Mouse (Mus musculus) midbrain, embryonic 13.5 days (tissue): ENCODE data around the gene Mark2. TPM values are rescaled to one million over a fixed set of nuclear protein-coding genes. Genes with fewer than 3 reads are reported as not detected.

Experiments
- ATAC-seq: fragments of 200-750 bp; cut with Nextera tagmentation; 2 replicates; pipeline ENCODE4 v1.8.0; 2017; ENCODE audit warnings: mild to moderate bottlenecking, moderate TSS enrichment, moderate library complexity
- H3K27ac ChIP-seq: fragments of 300-500 bp; sonication (generic); 2 replicates; pipeline ENCODE4 v1.5.1; 2015; ENCODE audit warnings: inconsistent platforms, mild to moderate bottlenecking, moderate library complexity
- H3K27me3 ChIP-seq: fragments of 300-500 bp; sonication (generic); 2 replicates; pipeline ENCODE4 v1.6.1; 2015; ENCODE audit warnings: mild to moderate bottlenecking, inconsistent platforms
- H3K36me3 ChIP-seq: fragments of 300-500 bp; sonication (generic); 2 replicates; pipeline ENCODE4 v1.6.1; 2015; ENCODE audit warnings: mild to moderate bottlenecking, inconsistent platforms
- H3K4me1 ChIP-seq: fragments of 300-500 bp; sonication (generic); replicated peaks from 2 replicates; pipeline ENCODE4 v1.6.1; 2015; ENCODE audit warnings: inconsistent platforms
- H3K4me2 ChIP-seq: fragments of 300-500 bp; sonication (generic); replicated peaks from 2 replicates; pipeline ENCODE4 v1.6.1; 2015; ENCODE audit warnings: moderate library complexity, mild to moderate bottlenecking, inconsistent platforms
- H3K4me3 ChIP-seq: fragments of 300-500 bp; sonication (generic); replicated peaks from 2 replicates; pipeline ENCODE4 v1.5.1; 2015; ENCODE audit warnings: mild to moderate bottlenecking, inconsistent platforms
- H3K9ac ChIP-seq: fragments of 300-500 bp; sonication (generic); replicated peaks from 2 replicates; pipeline ENCODE4 v1.6.1; 2015; ENCODE audit warnings: mild to moderate bottlenecking, inconsistent platforms
- H3K9me3 ChIP-seq: fragments of 300-500 bp; sonication (generic); 2 replicates; pipeline ENCODE4 v1.6.1; 2016; ENCODE audit warnings: mild to moderate bottlenecking, inconsistent platforms
- WGBS: fragments of 180-500 bp; shearing (Covaris S2); methylation state at CpG from one replicate; pipeline ENCODE4 v1.1.7; 2015; 5-methylcytosine and 5-hydroxymethylcytosine counted together
- polyA plus RNA-seq: library from polyadenylated mRNA; unstranded; fragments of >200 nt; fragmentation: Nextera tagmentation; extraction: Ambion mirVana; gene quantifications from 2 replicates; pipeline ENCODE4 v1.2.1, GENCODE M21; 2015

The Mark2 gene
- polyA plus RNA-seq, 1 experiment from 2014 or later = 47.1 TPM

GRCm38 (mm10) chr19:7246021-7246420 lies 95.6 kb downstream of the Mark2 start:
- Histone ChIP-seq H3K4me1 (peaks cover 4% of the 10 kb centered on the region), H3K36me3 (no peaks in the 10 kb centered on the region), H3K27ac (no peak overlapping the region), H3K4me2 (no peak overlapping the region), H3K4me3 (no peak overlapping the region), H3K9ac (no peak overlapping the region), H3K9me3 (no peaks in the 10 kb centered on the region), H3K27me3 (0 out of 2 replicates have a peak, but pooled peaks cover 10% of the 10 kb centered on the region)
- ATAC-seq = no peak
- WGBS = 93% methylated on average over 3 of the region's 3 CpGs

GRCm38 (mm10) chr19:7240782-7241690 lies 100.6 kb downstream of the Mark2 start, which contains the start of gene Naa40:
Naa40 (minus strand) TSS chr19:7241183.
- peaks cover 32% of the 10 kb centered on the region for H3K4me1 ChIP-seq
- H3K27ac ChIP-seq = peak within 1 kb of the TSS; percentile 86
- peak within 1 kb of the TSS; percentile 73 for H3K9ac ChIP-seq
- WGBS = under 1% methylated on average over 80 of the region's 80 CpGs
- H3K27me3 ChIP-seq = 0 out of 2 replicates have a peak, but pooled peaks cover 10% of the 10 kb centered on the region
- H3K9me3 ChIP-seq = no peaks in the 10 kb centered on the region
- peak; percentile 97 for ATAC-seq
- H3K4me3 ChIP-seq = peak within 1 kb of the TSS; percentile 56
- peak within 1 kb of the TSS; percentile 79 for H3K4me2 ChIP-seq
- H3K36me3 ChIP-seq = no peaks in the 10 kb centered on the region

GRCm38 (mm10) chr19:7240291-7240690 lies 101.4 kb downstream of the Mark2 start:
- 4% methylated on average over 13 of the region's 13 CpGs for WGBS
- 0 out of 2 replicates have a peak, but pooled peaks have one; percentile 1 for ATAC-seq
- H3K27ac ChIP-seq = peak overlapping the region; percentile 86
- H3K9me3 ChIP-seq = no peaks in the 10 kb centered on the region
- H3K4me3 ChIP-seq = peak overlapping the region; percentile 56
- peak overlapping the region; percentile 79 for H3K4me2 ChIP-seq
- peaks cover 32% of the 10 kb centered on the region for H3K4me1 ChIP-seq
- 0 out of 2 replicates have a peak, but pooled peaks cover 10% of the 10 kb centered on the region for H3K27me3 ChIP-seq
- no peaks in the 10 kb centered on the region for H3K36me3 ChIP-seq
- H3K9ac ChIP-seq = peak overlapping the region; percentile 73

DNA sequence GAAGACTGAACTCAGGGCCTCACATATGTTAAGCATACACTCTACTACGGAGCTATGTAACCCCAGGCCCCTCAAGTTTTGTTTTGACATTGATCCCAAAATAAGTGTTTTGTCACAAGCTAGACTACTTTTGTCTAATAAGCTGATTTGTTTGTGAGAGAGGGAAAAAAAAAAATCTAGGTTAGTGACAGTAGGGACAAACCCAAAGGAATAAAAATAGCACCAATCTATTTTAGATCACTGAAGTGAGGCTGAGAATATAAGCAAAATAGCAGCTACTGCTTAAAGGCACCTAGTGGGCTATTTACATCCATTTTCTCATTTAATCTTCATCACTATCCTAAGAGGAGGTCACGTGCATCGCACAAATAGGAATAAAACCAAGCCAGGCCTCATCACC lies 102.1 kb downstream of the Mark2 start:
- H3K27me3 ChIP-seq = 0 out of 2 replicates have a peak, but pooled peaks cover 10% of the 10 kb centered on the region
- peak overlapping the region; percentile 73 for H3K9ac ChIP-seq
- H3K4me2 ChIP-seq = peak overlapping the region; percentile 79
- no peak overlapping the region for H3K27ac ChIP-seq
- ATAC-seq = no peak
- no peaks in the 10 kb centered on the region for H3K9me3 ChIP-seq
- H3K36me3 ChIP-seq = no peaks in the 10 kb centered on the region
- peaks cover 32% of the 10 kb centered on the region for H3K4me1 ChIP-seq
- 83% methylated on average over 3 of the region's 3 CpGs for WGBS
- peak overlapping the region; percentile 56 for H3K4me3 ChIP-seq

DNA sequence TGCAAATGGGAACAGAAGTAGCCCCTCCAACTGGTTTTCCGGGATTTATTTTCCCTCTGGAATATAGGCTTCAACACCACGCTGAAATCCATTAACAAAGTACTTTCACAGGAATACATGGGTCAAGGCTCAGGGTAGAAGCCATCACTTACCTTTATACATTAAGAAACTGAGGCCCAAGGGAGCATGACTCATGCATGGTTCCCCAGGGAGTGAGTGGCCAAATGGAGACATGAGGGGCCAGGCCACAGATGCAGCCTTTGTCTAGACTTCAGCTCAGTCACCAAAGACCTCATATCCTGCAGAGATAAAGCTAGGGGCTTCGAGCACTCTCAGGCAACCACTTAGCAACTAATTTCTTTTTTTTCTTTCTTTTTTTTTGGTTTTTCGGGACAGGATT lies 104.9 kb downstream of the Mark2 start:
- Histone ChIP-seq H3K27me3 (no peaks in the 10 kb centered on the region), H3K4me1 (peaks cover 32% of the 10 kb centered on the region), H3K36me3 (peaks cover 20% of the 10 kb centered on the region), H3K4me3 (no peak overlapping the region), H3K27ac (no peak overlapping the region), H3K9ac (no peak overlapping the region), H3K9me3 (no peaks in the 10 kb centered on the region), H3K4me2 (no peak overlapping the region)
- WGBS = 82% methylated on average over 4 of the region's 4 CpGs
- ATAC-seq = no peak

GRCm38 (mm10) chr19:7236011-7236410 lies 105.6 kb downstream of the Mark2 start:
- Histone ChIP-seq H3K4me2 (no peak overlapping the region), H3K27me3 (no peaks in the 10 kb centered on the region), H3K9me3 (no peaks in the 10 kb centered on the region), H3K36me3 (peaks cover 26% of the 10 kb centered on the region), H3K27ac (no peak overlapping the region), H3K4me1 (peaks cover 28% of the 10 kb centered on the region), H3K4me3 (no peak overlapping the region), H3K9ac (no peak overlapping the region)
- no peak for ATAC-seq
- WGBS = 91% methylated on average over 2 of the region's 2 CpGs

DNA sequence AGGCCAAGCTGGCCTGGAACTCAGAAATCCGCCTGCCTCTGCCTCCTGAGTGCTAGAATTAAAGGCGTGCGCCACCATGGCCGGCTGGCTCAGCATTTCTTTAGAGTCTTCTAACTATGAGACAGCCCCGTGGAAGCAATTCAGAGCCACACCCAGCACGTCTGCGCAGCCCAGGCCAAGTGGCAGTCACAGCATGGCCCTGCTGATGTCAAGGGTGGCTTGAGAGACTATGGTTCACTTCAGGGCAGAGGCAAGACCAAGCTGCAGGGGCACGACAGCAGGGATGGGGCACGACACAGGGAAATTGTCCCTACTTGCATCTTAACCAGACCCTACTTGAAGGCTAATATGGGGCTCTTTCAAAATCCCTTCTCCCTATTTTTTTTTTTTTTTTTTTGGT lies 106.2 kb downstream of the Mark2 start:
- peaks cover 31% of the 10 kb centered on the region for H3K36me3 ChIP-seq

DNA sequence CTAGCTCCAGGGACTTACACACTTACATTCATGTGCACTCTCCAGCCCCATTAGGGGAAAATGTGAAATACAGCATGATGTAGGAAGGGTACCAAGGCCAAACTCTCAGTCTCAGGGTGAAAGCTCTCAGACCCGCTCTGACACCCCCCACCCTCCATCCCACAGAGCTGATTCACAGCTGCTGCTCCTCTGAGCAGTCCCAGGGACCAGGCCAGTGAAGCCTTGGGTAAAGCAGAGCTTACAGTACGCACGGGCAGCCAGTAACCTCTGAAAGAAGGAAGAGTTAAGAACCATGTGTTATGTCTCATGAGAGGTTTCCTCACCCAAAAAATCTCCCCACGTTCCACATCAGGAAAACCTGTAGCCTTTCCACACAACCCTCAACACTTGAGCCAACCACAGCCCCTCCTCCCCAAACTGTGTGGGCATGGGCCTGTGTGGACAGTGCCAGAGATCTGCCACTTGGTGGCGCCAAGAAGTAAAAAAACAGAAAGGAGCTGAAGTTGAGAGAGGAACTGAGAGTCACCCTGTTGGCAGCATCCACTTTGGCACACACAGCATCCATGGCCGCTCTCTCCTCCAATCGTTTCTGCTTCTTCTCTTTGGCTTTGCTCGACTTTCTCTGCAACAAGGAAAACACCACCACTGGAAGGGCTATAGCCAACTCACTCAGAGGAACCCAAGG lies 107.0 kb downstream of the Mark2 start:
- H3K9me3 ChIP-seq = no peaks in the 10 kb centered on the region
- H3K4me3 ChIP-seq = no peak overlapping the region
- peaks cover 39% of the 10 kb centered on the region for H3K36me3 ChIP-seq
- no peaks in the 10 kb centered on the region for H3K27me3 ChIP-seq
- H3K4me1 ChIP-seq = peaks cover 21% of the 10 kb centered on the region
- no peak overlapping the region for H3K4me2 ChIP-seq
- WGBS = 62% methylated on average over 8 of the region's 8 CpGs
- no peak overlapping the region for H3K9ac ChIP-seq
- ATAC-seq = peak; percentile 93
- no peak overlapping the region for H3K27ac ChIP-seq

More for the DNA sequence above, 106.2 kb downstream of the Mark2 start:
- H3K9ac ChIP-seq = no peak overlapping the region
- H3K27ac ChIP-seq = no peak overlapping the region
- no peaks in the 10 kb centered on the region for H3K9me3 ChIP-seq
- no peak for ATAC-seq
- H3K4me3 ChIP-seq = no peak overlapping the region
- WGBS = 92% methylated on average over 9 of the region's 9 CpGs
- peaks cover 28% of the 10 kb centered on the region for H3K4me1 ChIP-seq
- no peak overlapping the region for H3K4me2 ChIP-seq
- H3K27me3 ChIP-seq = no peaks in the 10 kb centered on the region

- Histone ChIP-seq H3K4me3 (no peak overlapping the region), H3K9ac (no peak overlapping the region), H3K27ac (no peak overlapping the region), H3K4me2 (no peak overlapping the region), H3K36me3 (peaks cover 59% of the 10 kb centered on the region), H3K27me3 (no peaks in the 10 kb centered on the region), H3K9me3 (no peaks in the 10 kb centered on the region), H3K4me1 (no peaks in the 10 kb centered on the region)
- 81% methylated on average over 6 of the region's 6 CpGs for WGBS
- ATAC-seq = no peak
Observed at GRCm38 (mm10) chr19:7226511-7226914, 115.1 kb downstream of the Mark2 start.

Other genes starting within 250 kb of the Mark2 start
- gene Flrt1, start 236.1 kb downstream of the Mark2 start, polyA plus RNA-seq = 8.3 and 9.2 TPM in 2 replicates
- 247 and 260 TPM in 2 replicates for gene Otub1, start 135.5 kb downstream of the Mark2 start, polyA plus RNA-seq
- 750 and 771 TPM in 2 replicates for gene Cox8a, start 124.2 kb downstream of the Mark2 start, polyA plus RNA-seq
- 73.7 and 74.6 TPM in 2 replicates for gene Naa40, start 100.7 kb downstream of the Mark2 start, polyA plus RNA-seq
- 41.1 and 52.8 TPM in 2 replicates for gene Rcor2, start 74.5 kb downstream of the Mark2 start, polyA plus RNA-seq
- 42.2 and 45.3 TPM in 2 replicates for gene Spindoc, start 41.1 kb upstream of the Mark2 start, polyA plus RNA-seq
- gene 2700081O15Rik, start 75.8 kb upstream of the Mark2 start, polyA plus RNA-seq = 16.7 and 17.5 TPM in 2 replicates
- gene Rtn3, start 141.4 kb upstream of the Mark2 start, polyA plus RNA-seq = 557 and 566 TPM in 2 replicates
- gene Atl3, start 152.2 kb upstream of the Mark2 start, polyA plus RNA-seq = 6.0 and 6.3 TPM in 2 replicates
- 1.3 and 2.6 TPM in 2 replicates for gene Pla2g16, start 215.6 kb upstream of the Mark2 start, polyA plus RNA-seq